Mouse (Mus musculus) kidney, adult 8-10 months (tissue): ENCODE measurements around the gene 9930021J03Rik.

Experiments
- DNase-seq, 2 experiments: peaks; one replicate each; pipeline ENCODE4 v3.0.0; 2022

9930021J03Rik gene

GRCm38 (mm10) chr19:29805917-29806785, at the start of gene 9930021J03Rik:
Gene 9930021J03Rik (minus strand): TSS chr19:29805989.
- DNase-seq, result peak; percentile 97

- DNase-seq, result no peak
Measured at GRCm38 (mm10) chr19:29853711-29854110, 47.9 kb upstream of the 9930021J03Rik start.

DNA sequence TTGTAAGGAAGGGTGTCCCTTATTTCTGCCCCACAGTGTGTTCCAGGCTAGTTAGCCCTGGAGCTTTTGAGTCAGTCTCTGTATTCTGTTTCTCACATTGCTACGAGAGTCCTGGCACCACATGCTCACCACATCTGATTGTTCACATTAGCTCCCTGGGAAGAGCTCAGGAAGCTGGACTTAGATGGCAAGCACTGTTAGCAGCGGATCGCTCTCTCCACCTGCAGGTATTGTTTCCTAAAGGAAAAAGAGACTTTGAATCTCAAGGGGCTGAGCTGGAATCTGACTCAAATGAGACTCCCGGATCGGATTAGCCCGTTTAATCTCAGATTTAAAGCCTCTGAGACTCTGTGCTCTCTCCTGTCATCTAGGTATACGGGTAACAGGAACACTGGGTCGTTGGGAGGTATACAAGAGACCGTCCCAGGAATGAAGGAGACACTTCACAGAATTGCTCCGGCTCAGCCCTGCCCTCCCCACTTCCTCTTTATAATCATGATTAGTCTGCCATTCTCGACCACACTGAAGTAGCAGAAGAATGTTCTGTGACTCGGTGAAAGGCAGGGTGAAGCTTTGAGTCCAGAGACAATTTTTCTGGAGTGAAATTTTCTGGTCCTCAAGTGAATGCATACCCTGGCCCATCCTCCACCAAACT, 45.4 kb upstream of the 9930021J03Rik start:
- no peak for DNase-seq

DNA sequence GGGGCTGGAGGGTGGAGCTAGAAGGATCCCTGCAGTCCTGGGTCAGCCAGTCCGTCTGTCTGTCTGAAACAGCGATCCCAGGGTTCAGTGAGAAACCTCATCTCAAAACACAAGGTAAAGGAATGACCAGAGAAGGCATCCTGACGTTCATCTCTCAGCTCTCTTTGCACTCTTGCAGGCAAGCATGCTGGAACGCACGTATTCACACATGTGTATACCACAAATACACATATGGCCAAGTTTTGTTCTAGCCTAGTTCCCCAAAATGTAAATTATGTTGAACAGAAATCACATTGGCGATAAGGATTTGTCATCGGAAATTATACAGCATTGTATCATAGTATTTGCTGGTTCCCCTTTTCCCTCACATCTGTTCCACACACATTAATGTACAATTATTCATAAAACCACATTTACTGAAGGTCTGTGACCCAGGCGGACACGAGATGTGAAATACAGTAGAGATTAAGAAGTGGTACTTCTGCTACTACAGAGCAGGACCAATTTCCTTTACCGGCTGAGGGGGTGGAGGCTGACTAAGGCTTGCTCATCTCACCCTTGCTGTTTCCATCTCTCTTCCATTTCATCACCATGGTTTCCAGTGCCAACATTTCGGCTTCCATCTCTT, 44.2 kb upstream of the 9930021J03Rik start:
- DNase-seq, result no peak

DNA sequence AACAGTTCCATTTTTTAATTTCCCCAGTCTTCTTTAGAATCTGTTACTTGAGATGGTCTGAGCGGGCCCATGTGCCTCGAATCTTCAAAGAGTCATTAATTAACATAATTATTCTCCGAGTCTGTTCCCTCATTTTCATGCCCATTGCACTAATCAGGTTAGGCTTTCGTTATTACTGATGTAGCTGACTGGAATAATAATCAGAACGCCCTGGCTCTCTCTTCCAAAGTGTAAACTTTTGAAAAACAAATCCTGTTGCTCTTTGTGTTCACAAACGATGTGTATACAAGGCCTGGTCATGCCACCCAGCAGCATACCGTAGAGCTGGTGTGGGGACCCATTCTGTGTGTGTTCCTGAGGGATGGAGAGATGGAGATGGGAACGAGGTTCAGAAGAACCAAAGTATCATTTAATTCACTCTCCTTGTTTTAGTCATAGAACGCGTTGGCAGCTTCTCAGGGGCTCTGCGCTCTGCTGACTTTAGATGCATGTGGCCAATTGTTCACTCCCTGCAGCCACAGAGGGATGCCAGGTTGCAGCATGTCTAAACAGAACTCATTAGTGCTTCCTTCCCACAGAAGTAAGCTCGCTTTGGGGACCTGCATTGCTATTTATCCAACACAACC, 38.4 kb upstream of the 9930021J03Rik start:
- no peak for DNase-seq

- no peak for DNase-seq
Measured at GRCm38 (mm10) chr19:29843641-29844035, 37.8 kb upstream of the 9930021J03Rik start.

- peak in 1 of 2 experiments; percentile 22 for DNase-seq
Measured at GRCm38 (mm10) chr19:29842973-29843372, 37.2 kb upstream of the 9930021J03Rik start.

DNA sequence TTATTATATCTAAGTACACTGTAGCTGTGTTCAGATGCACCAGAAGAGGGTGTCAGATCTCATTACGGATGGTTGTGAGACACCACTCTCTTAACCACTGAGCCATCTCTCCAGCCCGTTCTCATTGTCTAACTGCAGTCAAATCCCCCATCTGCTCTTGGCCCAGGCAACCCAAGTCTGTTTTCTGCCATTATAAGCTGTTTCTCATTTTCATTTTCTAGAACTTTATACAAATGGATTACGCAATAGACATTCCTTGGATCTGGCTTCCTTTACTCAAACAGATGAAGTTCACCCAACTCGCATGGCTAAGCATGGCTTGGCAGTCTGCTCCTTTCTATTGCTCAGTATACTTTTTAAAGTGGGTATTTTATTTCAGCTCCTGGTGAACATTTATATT, 34.9 kb upstream of the 9930021J03Rik start:
- peak in 1 of 2 experiments; percentile 6 for DNase-seq

DNA sequence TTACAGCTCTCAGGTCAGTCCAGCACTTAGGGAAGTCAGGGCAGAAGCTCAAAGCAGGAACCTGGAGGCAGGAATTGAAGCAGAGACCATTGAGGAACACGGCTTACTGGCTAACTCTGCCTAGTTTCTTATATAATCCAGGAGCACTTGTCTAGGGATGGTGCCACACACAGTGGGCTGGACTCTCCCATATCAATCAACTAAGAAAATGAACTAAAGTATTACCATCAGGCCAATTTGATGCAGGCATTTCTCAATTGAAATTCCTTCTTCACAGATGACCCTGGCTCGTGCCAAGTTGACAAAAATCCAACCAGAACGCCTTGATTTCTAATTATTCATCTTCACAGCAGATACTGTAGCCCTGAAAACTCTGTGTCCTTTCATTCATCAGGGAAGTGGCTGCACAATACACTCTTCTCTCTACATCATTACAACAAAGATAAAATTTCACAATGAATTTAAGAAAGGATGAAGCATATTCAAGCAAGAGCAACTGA, 32.9 kb upstream of the 9930021J03Rik start:
- no peak for DNase-seq

DNA sequence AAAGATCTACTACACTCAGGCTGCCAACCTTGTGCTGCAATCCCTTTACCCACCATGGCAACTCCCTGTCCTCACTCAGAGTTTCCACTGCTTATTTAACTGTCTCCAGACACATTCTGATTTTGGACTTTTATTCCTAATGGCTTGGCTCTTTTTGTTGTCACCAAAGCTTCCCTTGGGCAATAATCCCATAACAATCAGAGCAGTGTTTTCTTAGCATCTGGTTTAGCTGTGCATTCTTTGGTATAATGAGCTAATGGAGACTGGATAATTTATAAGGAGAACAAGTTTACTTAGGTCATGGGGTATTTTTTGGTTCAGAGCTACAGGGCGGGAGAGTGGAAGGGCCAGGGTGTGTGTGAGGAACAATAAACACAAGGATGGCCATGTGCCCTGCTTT, 32.4 kb upstream of the 9930021J03Rik start:
- no peak for DNase-seq

DNA sequence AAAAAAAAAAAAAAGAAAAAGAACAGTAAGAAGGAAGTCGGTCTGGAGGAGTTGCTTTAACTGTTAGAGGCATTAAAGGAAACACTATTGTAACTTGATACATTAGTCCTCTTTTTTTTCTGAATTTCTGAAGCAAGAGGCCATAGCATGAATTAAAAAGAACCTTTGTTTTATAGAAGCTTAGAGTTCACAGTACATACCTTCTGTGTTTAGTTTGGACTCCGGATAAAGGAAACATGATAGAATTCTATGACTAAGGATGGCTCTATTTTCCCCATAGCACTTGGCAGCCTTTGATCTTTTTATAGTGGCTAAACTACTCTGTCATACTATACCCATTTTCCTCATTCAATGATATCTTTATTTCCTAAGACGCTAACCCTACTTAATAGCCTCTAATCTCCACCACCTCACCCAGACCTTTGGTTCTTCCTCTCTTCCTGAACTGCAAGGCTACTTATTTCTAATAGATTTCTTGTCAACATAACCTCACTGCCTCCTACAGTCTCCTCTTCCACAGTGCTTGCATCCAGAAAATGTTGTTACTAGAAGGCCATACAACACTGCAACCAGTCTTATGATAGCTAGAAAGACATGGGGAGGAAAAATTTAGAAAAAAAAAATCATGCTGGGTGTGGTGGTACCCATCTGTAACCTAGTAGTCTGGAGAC, 29.7 kb upstream of the 9930021J03Rik start:
- DNase-seq, result no peak

GRCm38 (mm10) chr19:29830911-29831310, 25.1 kb upstream of the 9930021J03Rik start:
- no peak for DNase-seq

- DNase-seq, result no peak
Measured at GRCm38 (mm10) chr19:29828558-29828957, 22.8 kb upstream of the 9930021J03Rik start.

GRCm38 (mm10) chr19:29826686-29827085, 20.9 kb upstream of the 9930021J03Rik start:
- peak in 1 of 2 experiments; percentile 51 for DNase-seq

GRCm38 (mm10) chr19:29825003-29825402, 19.2 kb upstream of the 9930021J03Rik start:
- DNase-seq, result no peak

DNA sequence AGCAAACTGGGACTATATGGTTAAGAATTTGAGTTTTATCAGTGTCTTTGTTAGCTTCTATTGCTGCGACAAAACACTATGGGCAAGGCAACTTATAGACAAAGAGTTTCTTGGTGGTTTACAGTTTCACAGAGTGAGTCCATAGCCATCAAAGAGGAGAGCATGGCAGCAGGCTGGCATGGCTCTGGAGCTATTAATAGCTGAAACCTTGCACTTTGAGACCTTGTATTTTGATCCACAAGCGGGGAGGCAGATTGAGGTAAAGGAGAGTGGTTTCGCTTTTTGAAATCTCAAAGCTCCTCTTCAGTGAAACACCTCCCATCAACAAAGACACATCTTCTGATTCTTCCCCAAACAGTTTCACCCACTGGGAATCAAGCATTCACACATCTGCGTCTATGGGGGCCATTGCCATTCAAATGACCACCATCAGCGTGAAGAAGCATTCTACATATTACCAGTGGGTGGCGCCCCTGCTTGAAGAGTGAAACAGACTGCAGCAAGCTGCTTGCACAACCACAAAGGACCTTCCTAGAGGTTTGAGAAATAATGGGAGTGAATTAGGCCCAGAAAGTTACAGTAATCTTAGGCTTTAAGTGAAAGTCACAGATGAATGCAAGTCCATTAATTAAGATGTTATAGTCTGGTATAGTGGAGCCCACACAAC, 18.4 kb upstream of the 9930021J03Rik start:
- DNase-seq, result peak; percentile 58 to 75

DNA sequence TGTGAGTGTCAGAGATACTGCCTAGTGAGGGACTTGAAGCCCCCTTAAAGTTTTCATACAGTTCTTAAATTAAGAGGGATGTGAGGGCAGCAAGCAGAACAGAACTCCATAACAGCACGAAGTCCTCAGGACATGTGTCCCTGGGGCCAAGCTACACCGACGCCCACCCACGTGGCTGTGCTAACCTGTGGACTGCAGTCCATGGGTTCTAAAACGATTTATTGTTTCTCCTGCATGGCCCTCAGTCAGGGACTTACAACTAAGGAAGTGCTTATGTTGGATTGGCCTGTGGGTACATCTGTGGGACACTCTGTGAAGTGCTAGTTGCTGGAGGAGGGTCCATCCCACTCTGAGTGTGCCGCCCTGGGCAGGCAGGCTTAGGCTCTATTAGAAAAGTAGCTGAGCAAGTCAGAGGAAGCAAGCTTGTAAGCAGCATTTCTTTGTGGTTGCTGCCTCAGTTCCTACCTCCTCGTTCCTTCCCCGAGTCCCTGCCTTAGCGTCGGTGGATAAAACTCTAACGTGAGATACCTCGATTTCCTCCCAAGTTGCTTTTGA, 17.7 kb upstream of the 9930021J03Rik start:
- DNase-seq, result no peak

DNA sequence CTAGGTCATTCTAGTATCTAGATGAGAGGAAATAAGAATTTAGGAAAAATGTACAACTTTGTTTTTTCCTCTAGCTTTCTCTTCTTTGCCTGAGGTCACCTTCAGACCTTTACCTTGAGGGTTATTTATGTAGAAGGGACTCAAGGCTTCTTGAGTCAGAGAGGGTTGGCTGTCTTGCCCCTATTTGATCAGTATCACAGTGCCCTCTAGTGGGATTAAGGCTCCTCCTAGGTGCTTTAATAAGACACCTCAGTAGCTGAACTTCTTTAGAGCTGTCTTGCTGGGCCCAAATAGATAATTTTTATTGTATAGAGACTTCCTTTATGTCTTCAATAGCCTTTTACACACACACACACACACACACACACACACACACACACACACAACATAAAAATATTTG, 15.2 kb upstream of the 9930021J03Rik start:
- DNase-seq, result peak; percentile 45 to 62

GRCm38 (mm10) chr19:29812581-29813460, 7.0 kb upstream of the 9930021J03Rik start, which contains the start of gene Ranbp6:
Gene Ranbp6 (minus strand): TSS chr19:29812974.
- DNase-seq, result peak; percentile 85 to 90

DNA sequence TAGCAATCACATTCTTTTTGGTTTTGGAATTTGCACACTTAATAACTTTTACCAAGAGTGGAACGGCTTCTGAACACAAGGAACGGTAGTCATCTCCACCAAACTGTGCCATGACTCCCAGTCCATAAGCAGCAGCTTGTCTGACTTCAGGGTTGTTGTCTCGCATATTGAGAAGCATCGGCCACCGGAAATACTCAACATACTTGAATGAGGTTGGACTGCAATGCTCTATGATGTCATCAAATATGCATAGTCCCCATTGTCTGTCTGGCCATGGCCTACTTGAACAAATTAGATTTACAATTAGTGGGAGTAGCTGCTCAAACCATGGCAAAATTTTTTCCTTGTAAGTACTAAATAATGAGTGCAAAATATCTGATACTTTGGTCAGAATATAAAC, 4.2 kb upstream of the 9930021J03Rik start:
- no peak for DNase-seq
